Mouse (Mus musculus) CD4-positive, CD25-positive, alpha-beta regulatory T cell, adult 2 months (primary cell): ENCODE results near the gene Ensa.
A peak's percentile ranks its signal among the peaks of the same experiment; 100 is the strongest.
"Not testable (repeated sequence)": the region's sequence is repeated elsewhere in the genome, so short reads cannot be mapped to it uniquely, and the experiment has no call there.

ENCODE experiments used
- DNase-seq: peaks from one replicate; pipeline ENCODE4 v3.0.0-alpha.2; 2012; ENCODE audit warnings: low read depth, low spot score

The Ensa gene

GRCm38 (mm10) chr3:95643097-95643496, 18.3 kb downstream of the Ensa start:
- DNase-seq, result no peak

GRCm38 (mm10) chr3:95645313-95646235, 20.8 kb downstream of the Ensa start:
- peak; percentile 82 for DNase-seq

DNA sequence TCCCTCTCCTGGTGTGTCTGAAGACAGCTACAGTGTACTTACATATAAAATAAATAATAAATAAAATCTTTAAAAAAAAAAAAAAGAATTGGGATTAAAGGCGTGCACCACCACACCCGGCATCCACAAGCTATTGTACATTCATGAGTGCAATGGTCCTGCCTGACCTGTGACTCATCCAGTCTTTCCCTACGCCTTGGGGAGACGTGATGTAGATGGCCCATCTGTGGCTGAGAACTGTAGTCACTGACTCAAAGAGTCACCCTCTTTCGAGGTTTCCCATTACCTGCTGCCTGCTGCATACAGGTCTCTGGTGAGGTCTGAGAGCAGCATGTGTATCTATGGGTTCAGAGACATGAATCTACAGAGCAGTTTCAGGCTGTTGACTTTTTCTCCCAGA, 23.2 kb downstream of the Ensa start:
- DNase-seq, result no peak

- peak; percentile 58 for DNase-seq
Measured at GRCm38 (mm10) chr3:95650276-95651032, 25.7 kb downstream of the Ensa start.

- DNase-seq, result no peak
Measured at GRCm38 (mm10) chr3:95651033-95651373, 26.2 kb downstream of the Ensa start.

DNA sequence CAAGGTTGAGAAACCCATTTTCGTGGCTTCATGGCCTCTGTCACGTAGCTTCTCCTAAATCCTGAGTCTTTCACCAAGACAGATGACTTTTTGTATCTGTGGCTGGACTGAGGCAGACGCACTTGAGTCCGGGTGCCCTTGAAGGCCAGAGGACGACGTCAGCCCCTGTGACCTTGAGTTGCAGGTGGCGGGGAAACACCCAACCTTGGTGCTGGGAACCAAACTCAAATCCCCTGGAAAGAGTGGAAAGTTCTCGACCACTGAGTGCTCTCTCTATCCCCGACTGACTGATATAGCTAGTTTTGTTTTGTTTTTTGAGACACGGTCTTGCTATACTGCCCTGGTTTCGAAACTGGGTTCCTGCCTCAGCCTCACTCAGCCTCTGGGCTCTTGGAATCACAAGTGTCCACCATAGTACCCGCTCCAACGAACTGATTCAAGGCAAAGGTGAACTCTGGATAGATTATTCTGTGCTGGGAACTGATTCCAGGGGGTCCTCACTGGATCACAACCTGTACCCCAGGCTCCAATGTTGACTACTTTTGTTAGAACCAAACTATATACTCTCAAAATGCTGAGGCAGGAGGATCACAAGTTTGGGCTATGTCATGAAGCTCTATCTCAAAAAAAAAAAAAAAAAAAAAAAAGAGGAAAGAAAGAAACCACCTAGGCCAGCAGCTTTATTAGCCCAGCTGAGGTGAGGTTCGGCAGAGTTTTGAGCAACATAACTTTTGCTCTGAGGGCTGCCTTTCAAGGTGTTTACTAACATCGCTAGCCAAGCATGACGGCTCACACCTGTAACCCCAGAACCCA, 26.8 kb downstream of the Ensa start:
- no peak for DNase-seq

GRCm38 (mm10) chr3:95652204-95652811, 27.5 kb downstream of the Ensa start:
- DNase-seq, result peak; percentile 46

GRCm38 (mm10) chr3:95652871-95653270, 28.1 kb downstream of the Ensa start:
- no peak for DNase-seq

- no peak for DNase-seq
Measured at GRCm38 (mm10) chr3:95653473-95654034, 28.8 kb downstream of the Ensa start.

DNA sequence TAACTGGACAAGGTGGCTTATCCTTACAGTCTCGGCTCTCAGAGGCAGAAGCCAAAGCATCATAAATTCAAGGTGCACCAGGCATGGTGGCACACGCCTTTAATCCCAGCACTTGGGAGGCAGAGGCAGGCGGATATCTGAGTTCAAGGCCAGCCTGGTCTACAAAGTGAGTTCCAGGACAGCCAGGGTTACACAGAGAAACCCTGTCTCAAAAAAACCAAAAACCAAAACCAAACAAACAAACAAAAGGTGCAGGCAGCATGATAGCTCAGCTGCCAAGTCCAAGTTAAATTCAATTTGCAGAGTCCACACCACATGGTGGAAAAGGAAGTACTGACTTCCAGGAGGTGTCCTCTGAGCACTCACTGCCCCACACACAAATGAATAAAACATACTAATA, 29.6 kb downstream of the Ensa start:
- DNase-seq, result not testable (repeated sequence)

GRCm38 (mm10) chr3:95655437-95655836, 30.6 kb downstream of the Ensa start:
- no peak for DNase-seq

GRCm38 (mm10) chr3:95657108-95657507, 32.3 kb downstream of the Ensa start:
- no peak for DNase-seq

GRCm38 (mm10) chr3:95657711-95658110, 32.9 kb downstream of the Ensa start:
- no peak for DNase-seq

DNA sequence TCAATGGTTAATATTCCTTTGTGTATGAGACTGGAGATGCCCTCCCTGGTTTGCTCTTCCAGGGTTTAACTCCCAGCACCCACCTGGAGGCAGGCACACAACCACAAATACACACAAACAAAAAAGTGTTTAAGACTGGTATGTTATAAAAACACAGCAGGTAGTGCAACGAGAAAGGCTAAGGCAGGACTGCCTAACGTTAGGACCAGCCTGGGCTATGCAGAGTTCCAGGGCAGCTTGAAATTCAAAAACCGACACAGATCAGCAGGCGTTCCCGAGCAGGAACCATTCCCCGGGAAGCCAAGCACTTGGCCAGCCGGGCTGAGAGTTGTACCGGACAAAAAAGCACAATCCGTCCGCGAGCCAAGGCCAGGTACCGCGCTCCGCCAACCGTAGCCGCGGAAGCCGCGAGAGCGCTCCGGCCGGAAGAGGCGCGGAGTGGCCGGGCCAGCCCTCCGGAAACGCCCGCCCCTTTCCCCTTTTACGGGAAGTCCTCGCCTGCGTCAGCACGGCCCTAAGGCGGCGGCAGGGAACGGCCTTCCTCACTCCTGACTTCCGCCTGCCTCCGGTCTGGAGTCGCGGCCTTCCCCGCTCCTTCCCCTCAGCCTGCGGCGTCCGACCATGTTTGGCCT, 33.6 kb downstream of the Ensa start, which contains the start of gene Mcl1:
Gene Mcl1, plus strand, starts transcription at position 553 of the 632 bp plus-strand sequence.
- DNase-seq, result peak; percentile 93

- peak; percentile 85 for DNase-seq
Measured at GRCm38 (mm10) chr3:95658868-95659712, 34.3 kb downstream of the Ensa start.

- DNase-seq, result no peak
Measured at GRCm38 (mm10) chr3:95659948-95660347, 35.2 kb downstream of the Ensa start.

DNA sequence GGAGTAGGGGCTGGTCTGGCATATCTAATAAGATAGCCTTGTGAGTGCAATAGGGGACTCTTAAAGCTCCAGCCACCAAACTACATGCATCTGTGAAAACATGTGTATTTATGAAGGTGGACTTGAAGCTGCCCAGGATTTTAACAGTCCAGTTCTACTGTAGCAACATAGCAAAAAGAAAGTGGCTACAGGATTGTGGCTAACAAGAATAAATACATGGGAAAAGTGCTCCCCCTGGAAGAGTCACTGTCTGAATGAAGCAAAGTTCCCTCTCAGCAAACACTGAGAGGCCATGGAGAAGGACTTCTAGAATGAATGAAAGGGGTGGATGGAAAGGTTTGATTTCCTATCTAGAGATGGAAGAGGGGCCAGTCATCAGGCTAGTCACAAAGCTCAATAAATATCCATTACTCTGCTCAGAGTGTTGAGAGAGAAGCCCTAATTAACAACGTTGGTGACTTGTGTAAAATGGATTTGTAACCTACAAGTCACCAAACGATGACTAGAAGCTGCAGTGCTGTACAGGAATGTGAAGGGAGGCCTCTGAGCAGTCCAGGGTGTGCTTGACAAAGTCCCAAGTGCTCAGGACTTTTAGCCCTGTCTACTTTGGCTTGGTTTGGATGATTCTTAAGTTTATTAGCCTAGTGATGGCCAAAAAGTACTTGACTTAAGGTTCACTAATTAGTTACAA, 36.1 kb downstream of the Ensa start:
- peak; percentile 41 for DNase-seq

- DNase-seq, result peak; percentile 49
Measured at GRCm38 (mm10) chr3:95661945-95662715, 37.3 kb downstream of the Ensa start.
